Mouse (Mus musculus) limb, embryonic 13.5 days (tissue): ENCODE measurements around the gene Fanca. TPM values are rescaled to one million over a fixed set of nuclear protein-coding genes. Genes with fewer than 3 reads are reported as not detected.

ENCODE experiments used
- polyA plus RNA-seq: library from polyadenylated mRNA; unstranded; fragments of >200 nt; fragmentation: Nextera tagmentation; extraction: Ambion mirVana; gene quantifications from 2 replicates; pipeline ENCODE4 v1.2.1, GENCODE M21; 2015

Gene Fanca
- polyA plus RNA-seq, 1 experiment from 2014 or later: 26.4 TPM

Other genes starting within 250 kb of the Fanca start
- 1,375 and 1,469 TPM in 2 replicates for gene Rpl13, start 216.2 kb downstream of the Fanca start, polyA plus RNA-seq
- gene Cpne7, start 201.2 kb downstream of the Fanca start, polyA plus RNA-seq: 0.64 and 0.72 TPM in 2 replicates
- gene Sult5a1, start 160.3 kb downstream of the Fanca start, polyA plus RNA-seq: 26.1 and 30.6 TPM in 2 replicates
- gene Dpep1, start 132.3 kb downstream of the Fanca start, polyA plus RNA-seq: 2.4 and 2.5 TPM in 2 replicates
- 151 and 155 TPM in 2 replicates for gene Chmp1a, start 105.8 kb downstream of the Fanca start, polyA plus RNA-seq
- gene Spata33, start 105.7 kb downstream of the Fanca start, polyA plus RNA-seq: 4.9 and 7.0 TPM in 2 replicates
- 37.9 and 39.9 TPM in 2 replicates for gene Cdk10, start 93.7 kb downstream of the Fanca start, polyA plus RNA-seq
- 3.1 and 3.7 TPM in 2 replicates for gene Spata2l, start 82.3 kb downstream of the Fanca start, polyA plus RNA-seq
- gene Zfp276, start 64.4 kb downstream of the Fanca start, polyA plus RNA-seq: 28.4 and 29.1 TPM in 2 replicates
- gene Vps9d1, start 64.2 kb downstream of the Fanca start, polyA plus RNA-seq: 32.3 and 32.7 TPM in 2 replicates
- 0.80 and 1.1 TPM in 2 replicates for gene Spire2, start 14.1 kb upstream of the Fanca start, polyA plus RNA-seq
- 155 and 156 TPM in 2 replicates for gene Tcf25, start 55.2 kb upstream of the Fanca start, polyA plus RNA-seq
- 0.05 TPM in 1 of 2 replicates, not detected in the other for gene Mc1r, start 88.5 kb upstream of the Fanca start, polyA plus RNA-seq
- gene Tubb3, start 92.8 kb upstream of the Fanca start, polyA plus RNA-seq: 6.9 and 9.4 TPM in 2 replicates
- 38.3 and 41.7 TPM in 2 replicates for gene Def8, start 105.0 kb upstream of the Fanca start, polyA plus RNA-seq
- gene Afg3l1, start 159.3 kb upstream of the Fanca start, polyA plus RNA-seq: 58.6 and 66.3 TPM in 2 replicates
- 12.8 and 13.4 TPM in 2 replicates for gene Dbndd1, start 196.9 kb upstream of the Fanca start, polyA plus RNA-seq
- gene Gas8, start 200.3 kb upstream of the Fanca start, polyA plus RNA-seq: 35.7 and 37.7 TPM in 2 replicates